In genomic region chr5:97392160-97392559, GRCm38 (mm10) we compare ENCODE assay signal across 31 mouse cellular contexts. TPM values are rescaled to one million over a fixed set of nuclear protein-coding genes. Genes with fewer than 3 reads are reported as not detected.
DNase-seq lines count a peak whose midpoint lies in the region; ATAC-seq and TF ChIP-seq lines count a peak whose summit lies in the region.
"Had no signal": no experiment of that assay in that cellular context is flagged by ENCODE, and none has a peak within 500 bp of the region (broad histone marks: within the 10 kb centered on the region; RNA-seq: fewer than 3 reads in every experiment).

TSS of gene Naa11 (minus strand) at chr5:97392379.

- TF ChIP-seq CTCF in testis, adult 2 months (IDR thresholded peaks at IDR 0.05; ENCODE audit: control insufficient read depth, insufficient read depth, insufficient replicate concordance, low read depth, low read length), result no peak

- TF ChIP-seq POLR2A in testis, adult 2 months (IDR thresholded peaks at IDR 0.05; ENCODE audit: control insufficient read depth, low read depth, low read length), result peak; percentile 70

- 93% methylated on average over 23 of the region's 23 CpGs for WGBS in forebrain, embryonic 11.5 days
- 95% methylated on average over 23 of the region's 23 CpGs for WGBS in forebrain, embryonic 16.5 days
- WGBS in midbrain, embryonic 12.5 days, result 95% methylated on average over 23 of the region's 23 CpGs
- 96% methylated on average over 23 of the region's 23 CpGs for WGBS in midbrain, embryonic 14.5 days

- no peak within 1 kb of the TSS for H3K4me2 ChIP-seq in forebrain, embryonic 11.5 days (ENCODE audit: low read depth, low read length, severe bottlenecking)
- no peak within 1 kb of the TSS for H3K4me2 ChIP-seq in forebrain, embryonic 16.5 days (ENCODE audit: low read length)
- H3K4me2 ChIP-seq in midbrain, embryonic 12.5 days (replicated peaks), result no peak within 1 kb of the TSS
- no peak within 1 kb of the TSS for H3K4me2 ChIP-seq in midbrain, embryonic 14.5 days (ENCODE audit: low read length)
- H3K4me2 ChIP-seq: embryonic facial prominence, embryonic 15.5 days; hindbrain, embryonic 15.5 days; lung, embryonic 15.5 days; midbrain, embryonic 11.5 days had no signal

- no peak within 1 kb of the TSS for H3K4me3 ChIP-seq in forebrain, embryonic 11.5 days (ENCODE audit: low read depth, low read length)
- H3K4me3 ChIP-seq in forebrain, embryonic 16.5 days (replicated peaks; ENCODE audit: low read length), result no peak within 1 kb of the TSS
- no peak within 1 kb of the TSS for H3K4me3 ChIP-seq in midbrain, embryonic 12.5 days
- H3K4me3 ChIP-seq in midbrain, embryonic 14.5 days (replicated peaks; ENCODE audit: low read depth, low read length), result no peak within 1 kb of the TSS
- H3K4me3 ChIP-seq in ES-E14 (ENCODE audit: insufficient read depth in 1 of 2, low read depth in 1 of 2, low read length in 2 of 2, poor library complexity in 1 of 2, severe bottlenecking in 1 of 2), result peak within 1 kb of the TSS; percentile 64 to 76
- peak within 1 kb of the TSS; percentile 96 for H3K4me3 ChIP-seq in testis, adult 2 months (ENCODE audit: control insufficient read depth, low read depth, low read length)
- H3K4me3 ChIP-seq: embryonic facial prominence, embryonic 15.5 days; hindbrain, embryonic 15.5 days; lung, embryonic 15.5 days had no signal

- no peak for DNase-seq in forebrain, embryonic 11.5 days (ENCODE audit: low spot score)
- no peak for DNase-seq in midbrain, embryonic 14.5 days
- peak; percentile 53 for DNase-seq in ES-E14 (ENCODE audit: low read depth, low spot score)
- DNase-seq in ovary, adult 18-20 months (ENCODE audit: low spot score), result no peak
- DNase-seq: adrenal gland, postnatal 10 days; cerebellum, adult 2 months; cerebellum, postnatal 25 days; embryo, embryonic 11 days; forebrain, postnatal 0 days; kidney, adult 8-10 months; kidney, postnatal 14 days; layer of hippocampus, postnatal 36 days had no signal

- no peaks in the 10 kb centered on the region for H3K9me3 ChIP-seq in forebrain, embryonic 11.5 days (ENCODE audit: control insufficient read depth, low read length)
- H3K9me3 ChIP-seq in forebrain, embryonic 16.5 days (ENCODE audit: control insufficient read depth, low read length), result no peaks in the 10 kb centered on the region
- 0 out of 2 replicates have a peak, but pooled peaks cover 5% of the 10 kb centered on the region for H3K9me3 ChIP-seq in midbrain, embryonic 12.5 days
- H3K9me3 ChIP-seq in midbrain, embryonic 14.5 days (ENCODE audit: control insufficient read depth, low read length), result no peaks in the 10 kb centered on the region
- no peaks in the 10 kb centered on the region for H3K9me3 ChIP-seq in ES-E14 (ENCODE audit: control insufficient read depth, insufficient read depth, low read depth, low read length)
- H3K9me3 ChIP-seq: embryonic facial prominence, embryonic 15.5 days; hindbrain, embryonic 15.5 days; lung, embryonic 15.5 days had no signal

- H3K9ac ChIP-seq in forebrain, embryonic 11.5 days (ENCODE audit: low read length), result no peak within 1 kb of the TSS
- no peak within 1 kb of the TSS for H3K9ac ChIP-seq in forebrain, embryonic 16.5 days (replicated peaks; ENCODE audit: low read depth, low read length)
- no peak within 1 kb of the TSS for H3K9ac ChIP-seq in midbrain, embryonic 12.5 days (replicated peaks)
- no peak within 1 kb of the TSS for H3K9ac ChIP-seq in midbrain, embryonic 14.5 days (replicated peaks; ENCODE audit: low read length)
- peak within 1 kb of the TSS; percentile 48 for H3K9ac ChIP-seq in ES-E14 (ENCODE audit: insufficient read depth, low read depth, low read length, poor library complexity, severe bottlenecking)
- H3K9ac ChIP-seq: embryonic facial prominence, embryonic 15.5 days; forebrain, postnatal 0 days; hindbrain, embryonic 15.5 days; liver, embryonic 14.5 days; lung, embryonic 15.5 days had no signal

- no peaks in the 10 kb centered on the region for H3K27me3 ChIP-seq in forebrain, embryonic 11.5 days (ENCODE audit: control insufficient read depth, insufficient read depth, low read length)
- H3K27me3 ChIP-seq in forebrain, embryonic 16.5 days (replicated peaks; ENCODE audit: control insufficient read depth, insufficient read depth, low read length), result no peaks in the 10 kb centered on the region
- no peaks in the 10 kb centered on the region for H3K27me3 ChIP-seq in midbrain, embryonic 12.5 days
- H3K27me3 ChIP-seq in midbrain, embryonic 14.5 days (ENCODE audit: control insufficient read depth, insufficient read depth, low read length), result no peaks in the 10 kb centered on the region
- no peaks in the 10 kb centered on the region for H3K27me3 ChIP-seq in testis, adult 2 months (ENCODE audit: control insufficient read depth, insufficient read depth, low read length)
- H3K27me3 ChIP-seq: embryonic facial prominence, embryonic 15.5 days; hindbrain, embryonic 15.5 days; lung, embryonic 15.5 days had no signal

- ATAC-seq in forebrain, embryonic 11.5 days (replicated peaks; ENCODE audit: low FRiP score), result 0 out of 2 replicates have a peak, but pooled peaks have one; percentile 30
- no peak for ATAC-seq in forebrain, embryonic 16.5 days
- peak; percentile 41; the same call in 1 of the 2 replicates for ATAC-seq in midbrain, embryonic 12.5 days (ENCODE audit: low FRiP score, low read depth)
- ATAC-seq in midbrain, embryonic 14.5 days (ENCODE audit: low FRiP score, low TSS enrichment), result no peak
- ATAC-seq in frontal cortex, adult (ENCODE audit: low TSS enrichment), result no peak
- ATAC-seq: forebrain, postnatal 0 days had no signal

- H3K27ac ChIP-seq in forebrain, embryonic 11.5 days (ENCODE audit: low read depth, low read length), result no peak within 1 kb of the TSS
- H3K27ac ChIP-seq in forebrain, embryonic 16.5 days (ENCODE audit: low read length), result no peak within 1 kb of the TSS
- no peak within 1 kb of the TSS for H3K27ac ChIP-seq in midbrain, embryonic 12.5 days (replicated peaks)
- no peak within 1 kb of the TSS for H3K27ac ChIP-seq in midbrain, embryonic 14.5 days (replicated peaks; ENCODE audit: low read depth, low read length)
- no peak within 1 kb of the TSS for H3K27ac ChIP-seq in ES-E14 (ENCODE audit: insufficient read depth, low read depth, low read length, poor library complexity, severe bottlenecking)
- peak within 1 kb of the TSS; percentile 70 for H3K27ac ChIP-seq in testis, adult 2 months (ENCODE audit: control insufficient read depth, insufficient read depth, low read depth, low read length)
- H3K27ac ChIP-seq: embryonic facial prominence, embryonic 15.5 days; hindbrain, embryonic 15.5 days; liver, embryonic 14.5 days; lung, embryonic 15.5 days; macrophage had no signal

- no peaks in the 10 kb centered on the region for H3K4me1 ChIP-seq in forebrain, embryonic 11.5 days (replicated peaks; ENCODE audit: control insufficient read depth, insufficient read depth, low read length)
- H3K4me1 ChIP-seq in forebrain, embryonic 16.5 days (replicated peaks; ENCODE audit: control insufficient read depth, insufficient read depth, low read length), result no peaks in the 10 kb centered on the region
- no peaks in the 10 kb centered on the region for H3K4me1 ChIP-seq in midbrain, embryonic 12.5 days
- no peaks in the 10 kb centered on the region for H3K4me1 ChIP-seq in midbrain, embryonic 14.5 days (ENCODE audit: control insufficient read depth, insufficient read depth, low read length)
- H3K4me1 ChIP-seq in ES-E14 (ENCODE audit: control insufficient read depth in 2 of 2, insufficient read depth in 2 of 2, low read length in 2 of 2, poor library complexity in 1 of 2), result no peaks in the 10 kb centered on the region
- no peaks in the 10 kb centered on the region for H3K4me1 ChIP-seq in testis, adult 2 months (ENCODE audit: control insufficient read depth, insufficient read depth, low read length)
- H3K4me1 ChIP-seq: embryonic facial prominence, embryonic 15.5 days; hindbrain, embryonic 15.5 days; lung, embryonic 15.5 days had no signal

- in situ Hi-C loops in ES-E14 (cut with MboI; ENCODE audit: low sequenced_read_pairs in 2 of 2, unreplicated experiment in 2 of 2), result no loop called here

- no peaks in the 10 kb centered on the region for H3K36me3 ChIP-seq in forebrain, embryonic 11.5 days (ENCODE audit: control insufficient read depth, insufficient read depth, low read length)
- no peaks in the 10 kb centered on the region for H3K36me3 ChIP-seq in forebrain, embryonic 16.5 days (ENCODE audit: control insufficient read depth, insufficient read depth)
- no peaks in the 10 kb centered on the region for H3K36me3 ChIP-seq in midbrain, embryonic 12.5 days
- no peaks in the 10 kb centered on the region for H3K36me3 ChIP-seq in midbrain, embryonic 14.5 days (ENCODE audit: control insufficient read depth, insufficient read depth, low read length)
- H3K36me3 ChIP-seq in ES-E14 (ENCODE audit: control insufficient read depth, insufficient read depth, low read length, poor library complexity, severe bottlenecking), result peaks cover 2% of the 10 kb centered on the region; the same call in 1 of the 2 replicates
- H3K36me3 ChIP-seq in testis, adult 2 months (ENCODE audit: control insufficient read depth, insufficient read depth, low read length), result no peaks in the 10 kb centered on the region; the same call in 1 of the 2 replicates
- H3K36me3 ChIP-seq: embryonic facial prominence, embryonic 15.5 days; hindbrain, embryonic 15.5 days; lung, embryonic 15.5 days had no signal

TF ChIP-seq in ES-E14, 5 proteins besides CTCF, POLR2A, EP300 and RAD21:
- TF ChIP-seq ZNF384 (IDR thresholded peaks at IDR 0.05; ENCODE audit: low read depth, low read length) (no peak), MAFK (IDR thresholded peaks at IDR 0.05; ENCODE audit: insufficient read depth, low read depth, low read length) (no peak), HCFC1 (IDR thresholded peaks at IDR 0.05; ENCODE audit: borderline replicate concordance, insufficient read depth, low read length) (peak; percentile 50; the same call in 1 of the 2 replicates), CHD2 (IDR thresholded peaks at IDR 0.05; ENCODE audit: low read depth, low read length) (no peak), ZC3H11A (IDR thresholded peaks at IDR 0.05; ENCODE audit: borderline replicate concordance, low read depth, low read length) (no peak)

RNA-seq across cellular contexts. Expression of gene Naa11, which starts in this region (rescaled TPM):
- polyA plus RNA-seq in forebrain, embryonic 11.5 days (2014; fragmentation: Nextera tagmentation; extraction: Ambion mirVana), result not detected in 2 replicates
- 0.06 and 0.08 TPM in 2 replicates for polyA plus RNA-seq in forebrain, embryonic 16.5 days (2015; fragmentation: Nextera tagmentation; extraction: Ambion mirVana)
- not detected in 2 replicates for polyA plus RNA-seq in midbrain, embryonic 12.5 days (2016; fragmentation: Nextera tagmentation; extraction: Ambion mirVana)
- not detected in 2 replicates for polyA plus RNA-seq in midbrain, embryonic 14.5 days (2014; fragmentation: Nextera tagmentation; extraction: Ambion mirVana)
- total RNA-seq in ES-E14 (2012; rRNA removed), result 5.6 and 6.1 TPM in 2 replicates
- 9.7 and 9.8 TPM in 2 replicates for polyA plus RNA-seq in testis, adult 2 months (2012; rRNA removed)
- total RNA-seq: adrenal gland, postnatal 10 days; forebrain, postnatal 0 days; gastrocnemius, postnatal 4 days; heart, adult 8-10 months; hematopoietic stem cell, adult 5-6 weeks; layer of hippocampus, adult 18-20 months; layer of hippocampus, postnatal 36 days; left cerebral cortex, postnatal 36 days; monocyte, adult 5-6 weeks; neutrophil, adult 5-6 weeks had no signal
- polyA plus RNA-seq: cerebellum, adult 2 months; embryonic facial prominence, embryonic 15.5 days; hindbrain, embryonic 15.5 days; limb, embryonic 14.5 days; liver, embryonic 14.5 days; macrophage; midbrain, embryonic 11.5 days; small intestine, adult 2 months had no signal

Comparison
In these comparisons a context has a peak if more than half of its experiments do, and no peak if none do; other contexts are left out.
1. Peak in ATAC-seq in forebrain, embryonic 11.5 days; RNA of the gene not detected or under 1 TPM.
2. Peak in ATAC-seq in midbrain, embryonic 12.5 days; RNA of the gene not detected or under 1 TPM.
3. H3K4me3 ChIP-seq: peak in ES-E14 (2 of 2) and testis, adult 2 months (single experiment); none in forebrain, embryonic 11.5 days (single experiment), forebrain, embryonic 16.5 days (single experiment), midbrain, embryonic 12.5 days (single experiment) and midbrain, embryonic 14.5 days (single experiment).